Mouse (Mus musculus) C2C12 (cell line): Measurements from ENCODE around the gene Nsd1. TPM values are rescaled to one million over a fixed set of nuclear protein-coding genes. Genes with fewer than 3 reads are reported as not detected.

Experiments used
- H3K27me3 ChIP-seq: one replicate; pipeline ENCODE4 v1.6.1; 2011; ENCODE audit not compliant: control insufficient read depth, insufficient read depth, insufficient read length
- H3K36me3 ChIP-seq: one replicate; pipeline ENCODE4 v1.6.1; 2011; ENCODE audit not compliant: control insufficient read depth, insufficient read depth
- H3K4me3 ChIP-seq: one replicate; pipeline ENCODE4 v1.5.1; 2011; ENCODE audit warnings: mild to moderate bottlenecking, control low read depth; ENCODE audit not compliant: poor library complexity, insufficient read depth, severe bottlenecking
- H3K79me2 ChIP-seq: one replicate; pipeline ENCODE4 v1.6.1; 2011; ENCODE audit not compliant: control insufficient read depth, insufficient read depth
- H3K79me3 ChIP-seq: one replicate; pipeline ENCODE4 v1.6.1; 2011; ENCODE audit warnings: low read depth, control low read depth
- H3ac ChIP-seq: one replicate; pipeline ENCODE3; 2011; ENCODE audit warnings: low read depth; ENCODE audit not compliant: control insufficient read depth, insufficient read length
- CEBPB ChIP-seq: IDR thresholded peaks from one replicate; pipeline ENCODE4 v1.6.1; 2011; ENCODE audit warnings: low read depth, mild to moderate bottlenecking, control low read depth, moderate library complexity
- CTCF ChIP-seq: IDR thresholded peaks from one replicate; pipeline ENCODE4 v1.5.1; 2011; ENCODE audit not compliant: control insufficient read depth, insufficient read depth, insufficient read length
- FOSL1 ChIP-seq: IDR thresholded peaks from one replicate; pipeline ENCODE4 v1.8.0; 2011; ENCODE audit warnings: mild to moderate bottlenecking, low read length; ENCODE audit not compliant: poor library complexity, insufficient read depth, severe bottlenecking
- MAX ChIP-seq: IDR thresholded peaks from one replicate; pipeline ENCODE4 v1.6.1; 2011; ENCODE audit warnings: mild to moderate bottlenecking, control low read depth
- MYOD1 ChIP-seq: IDR thresholded peaks from one replicate; pipeline ENCODE4 v1.6.1; 2011; ENCODE audit warnings: low read depth; ENCODE audit not compliant: control insufficient read depth, insufficient read length
- MYOG ChIP-seq: IDR thresholded peaks from one replicate; pipeline ENCODE4 v1.6.1; 2011; ENCODE audit not compliant: control insufficient read depth, insufficient read length; ENCODE audit errors: extremely low read depth
- USF1 ChIP-seq: IDR thresholded peaks from one replicate; pipeline ENCODE4 v1.6.1; 2011; ENCODE audit warnings: low read depth, mild to moderate bottlenecking, control low read depth, moderate library complexity
- polyA plus RNA-seq: library from polyadenylated mRNA; unstranded; fragments of >200 nt; fragmentation: generic; extraction: Trizol; gene quantifications from one replicate; pipeline ENCODE4 v1.2.1, GENCODE M21; 2012; ENCODE audit warnings: missing spikeins

Nsd1 gene
- polyA plus RNA-seq, 1 experiment: 10.5 TPM

GRCm38 (mm10) chr13:55204667-55205389 is 4.8 kb upstream of the Nsd1 start:
- no peaks in the 10 kb centered on the region for H3K36me3 ChIP-seq
- no peak overlapping the region for H3ac ChIP-seq
- no peak for TF ChIP-seq MAX
- no peak for TF ChIP-seq MYOD1
- TF ChIP-seq MYOG: no peak
- TF ChIP-seq USF1: no peak
- TF ChIP-seq CTCF: no peak
- TF ChIP-seq CEBPB: no peak
- no peak for TF ChIP-seq FOSL1
- no peaks in the 10 kb centered on the region for H3K27me3 ChIP-seq
- H3K79me2 ChIP-seq: no peaks in the 10 kb centered on the region
- no peak overlapping the region for H3K4me3 ChIP-seq
- H3K79me3 ChIP-seq: no peaks in the 10 kb centered on the region

- TF ChIP-seq MYOD1: no peak
- no peak for TF ChIP-seq MYOG
- no peak for TF ChIP-seq USF1
- TF ChIP-seq MAX: no peak
- TF ChIP-seq FOSL1: no peak
- no peak for TF ChIP-seq CTCF
- no peak for TF ChIP-seq CEBPB
- Histone ChIP-seq H3K79me2 (no peaks in the 10 kb centered on the region), H3K4me3 (no peak overlapping the region)
Measured at GRCm38 (mm10) chr13:55205448-55206205, 4.0 kb upstream of the Nsd1 start.

GRCm38 (mm10) chr13:55208837-55209648 is 539 bp upstream of the Nsd1 start:
- no peaks in the 10 kb centered on the region for H3K27me3 ChIP-seq
- no peak for TF ChIP-seq MAX
- TF ChIP-seq FOSL1: no peak
- TF ChIP-seq MYOD1: no peak
- no peak for TF ChIP-seq MYOG
- no peak for TF ChIP-seq CTCF
- no peak for TF ChIP-seq USF1
- TF ChIP-seq CEBPB: no peak
- H3K79me3 ChIP-seq: peaks cover 3% of the 10 kb centered on the region
- H3K36me3 ChIP-seq: peaks cover 7% of the 10 kb centered on the region
- no peak overlapping the region for H3K4me3 ChIP-seq
- peaks cover 15% of the 10 kb centered on the region for H3K79me2 ChIP-seq
- H3ac ChIP-seq: no peak overlapping the region

More at GRCm38 (mm10) chr13:55205448-55206205, 4.0 kb upstream of the Nsd1 start:
- Histone ChIP-seq H3K36me3 (no peaks in the 10 kb centered on the region), H3K27me3 (no peaks in the 10 kb centered on the region), H3ac (no peak overlapping the region), H3K79me3 (no peaks in the 10 kb centered on the region)

- Histone ChIP-seq H3K27me3 (no peaks in the 10 kb centered on the region), H3K4me3 (no peak overlapping the region), H3K79me2 (peaks cover 28% of the 10 kb centered on the region), H3K36me3 (peaks cover 15% of the 10 kb centered on the region), H3K79me3 (peaks cover 15% of the 10 kb centered on the region), H3ac (no peak overlapping the region)
- TF ChIP-seq MAX (no peak), MYOG (no peak), USF1 (no peak), FOSL1 (no peak), CEBPB (no peak), CTCF (no peak), MYOD1 (no peak)
Measured at GRCm38 (mm10) chr13:55210193-55210970, 800 bp downstream of the Nsd1 start.

- Histone ChIP-seq H3K79me3 (peaks cover 19% of the 10 kb centered on the region), H3ac (no peak overlapping the region), H3K4me3 (no peak overlapping the region), H3K36me3 (peaks cover 19% of the 10 kb centered on the region), H3K27me3 (no peaks in the 10 kb centered on the region), H3K79me2 (peaks cover 33% of the 10 kb centered on the region)
- TF ChIP-seq CTCF (no peak), MYOG (no peak)
Measured at GRCm38 (mm10) chr13:55210971-55211220, 1.3 kb downstream of the Nsd1 start.
